Mouse (Mus musculus) midbrain, embryonic 15.5 days (tissue): ENCODE results near the gene Acvrl1. TPM values are rescaled to one million over a fixed set of nuclear protein-coding genes. Genes with fewer than 3 reads are reported as not detected.
"Not testable (repeated sequence)": the region's sequence is repeated elsewhere in the genome, so short reads cannot be mapped to it uniquely, and the experiment has no call there.

Experiments used
- ATAC-seq: fragments of 200-750 bp; cut with Nextera tagmentation; replicated peaks from 2 replicates; pipeline ENCODE4 v1.8.0; 2017; ENCODE audit warnings: moderate TSS enrichment
- H3K27ac ChIP-seq: fragments of 300-500 bp; sonication (generic); 2 replicates; pipeline ENCODE4 v1.5.1; 2015; ENCODE audit warnings: mild to moderate bottlenecking, inconsistent platforms
- H3K27me3 ChIP-seq: fragments of 300-500 bp; sonication (generic); replicated peaks from 2 replicates; pipeline ENCODE4 v1.6.1; 2015; ENCODE audit warnings: inconsistent platforms
- H3K36me3 ChIP-seq: fragments of 300-500 bp; sonication (generic); replicated peaks from 2 replicates; pipeline ENCODE4 v1.6.1; 2015; ENCODE audit warnings: inconsistent platforms
- H3K4me1 ChIP-seq: fragments of 300-500 bp; sonication (generic); 2 replicates; pipeline ENCODE4 v1.6.1; 2015; ENCODE audit warnings: inconsistent platforms
- H3K4me2 ChIP-seq: fragments of 300-500 bp; sonication (generic); 2 replicates; pipeline ENCODE4 v1.6.1; 2015; ENCODE audit warnings: inconsistent platforms, mild to moderate bottlenecking, moderate library complexity
- H3K4me3 ChIP-seq: fragments of 300-500 bp; sonication (generic); 2 replicates; pipeline ENCODE4 v1.5.1; 2015; ENCODE audit warnings: mild to moderate bottlenecking, inconsistent platforms
- H3K9ac ChIP-seq: fragments of 300-500 bp; sonication (generic); 2 replicates; pipeline ENCODE4 v1.6.1; 2015; ENCODE audit warnings: mild to moderate bottlenecking, inconsistent platforms
- H3K9me3 ChIP-seq: fragments of 300-500 bp; sonication (generic); 2 replicates; pipeline ENCODE4 v1.6.1; 2016; ENCODE audit warnings: inconsistent platforms
- WGBS: fragments of 180-500 bp; shearing (Covaris S2); methylation state at CpG from one replicate; pipeline ENCODE4 v1.1.7; 2015; ENCODE audit warnings: mixed read lengths; 5-methylcytosine and 5-hydroxymethylcytosine counted together
- polyA plus RNA-seq: library from polyadenylated mRNA; unstranded; fragments of >200 nt; fragmentation: Nextera tagmentation; extraction: Ambion mirVana; gene quantifications from 2 replicates; pipeline ENCODE4 v1.2.1, GENCODE M21; 2015

Gene Acvrl1
- polyA plus RNA-seq, 1 experiment from 2014 or later: 8.7 TPM

DNA sequence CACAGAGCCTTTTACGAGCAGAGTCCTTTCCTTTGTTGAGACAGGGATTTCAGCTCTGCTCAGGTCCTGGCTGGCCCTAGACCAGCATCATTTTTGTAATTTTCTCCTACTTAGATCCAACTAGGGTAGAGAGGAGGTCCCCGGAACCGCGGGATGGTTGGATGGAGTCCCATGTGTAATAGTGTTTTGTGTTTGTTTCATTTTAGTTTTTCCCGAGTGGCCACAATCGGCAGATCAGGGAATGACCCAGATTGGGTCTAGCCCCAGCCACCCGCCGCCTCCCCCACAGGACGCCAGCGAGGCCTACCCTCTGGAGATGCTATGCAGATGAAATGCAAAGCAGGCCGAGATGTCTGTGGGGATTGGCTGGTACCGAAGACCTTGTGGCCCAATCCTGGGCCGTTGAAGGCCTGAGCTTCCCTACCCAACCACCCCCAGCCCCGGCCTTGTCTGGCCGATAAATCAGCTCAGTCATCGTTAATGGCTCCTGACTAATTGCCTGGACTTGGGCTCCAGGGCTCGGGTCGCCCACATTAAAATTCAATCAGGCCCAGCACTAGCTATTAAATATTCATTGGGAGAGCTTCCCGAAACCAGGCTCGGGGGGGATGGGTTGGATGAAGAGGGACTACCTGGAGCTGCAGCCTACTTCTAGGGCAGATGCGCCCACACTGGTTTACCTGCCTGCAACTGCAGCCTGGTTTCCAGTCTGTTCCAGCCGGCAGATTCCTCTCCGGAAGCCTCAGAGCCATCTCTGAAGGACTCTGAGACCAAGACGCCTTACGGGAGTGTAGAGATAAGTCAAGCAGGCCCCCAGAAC, 35.3 kb upstream of the Acvrl1 start:
- Histone ChIP-seq H3K9me3 (no peaks in the 10 kb centered on the region), H3K4me3 (no peak overlapping the region), H3K4me2 (peak overlapping the region; percentile 34), H3K9ac (no peak overlapping the region), H3K27me3 (no peaks in the 10 kb centered on the region), H3K4me1 (peaks cover 27% of the 10 kb centered on the region), H3K36me3 (no peaks in the 10 kb centered on the region), H3K27ac (peak overlapping the region; percentile 63)
- 11% methylated on average over 25 of the region's 25 CpGs for WGBS
- peak; percentile 89 for ATAC-seq

DNA sequence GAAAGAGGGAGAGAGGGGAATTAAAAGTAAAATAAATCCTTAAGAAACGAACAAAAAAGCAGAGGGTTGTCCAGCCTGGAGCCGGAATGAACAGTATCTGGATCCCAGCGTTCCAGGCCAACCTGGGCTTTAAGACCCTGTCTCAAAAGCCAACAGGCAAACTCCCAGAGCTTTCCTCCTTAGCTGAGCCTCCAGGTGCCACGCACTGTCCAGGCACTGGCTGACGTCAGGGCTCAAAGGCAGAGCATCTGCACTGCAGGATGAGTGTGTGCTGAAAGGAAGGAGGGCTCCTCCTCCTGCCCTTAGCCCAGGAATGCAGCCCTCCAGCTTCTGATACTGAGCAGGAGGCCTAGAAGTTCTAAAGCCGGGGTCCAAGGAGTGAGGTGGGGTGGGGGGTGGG, 34.3 kb upstream of the Acvrl1 start:
- peaks cover 27% of the 10 kb centered on the region for H3K4me1 ChIP-seq

DNA sequence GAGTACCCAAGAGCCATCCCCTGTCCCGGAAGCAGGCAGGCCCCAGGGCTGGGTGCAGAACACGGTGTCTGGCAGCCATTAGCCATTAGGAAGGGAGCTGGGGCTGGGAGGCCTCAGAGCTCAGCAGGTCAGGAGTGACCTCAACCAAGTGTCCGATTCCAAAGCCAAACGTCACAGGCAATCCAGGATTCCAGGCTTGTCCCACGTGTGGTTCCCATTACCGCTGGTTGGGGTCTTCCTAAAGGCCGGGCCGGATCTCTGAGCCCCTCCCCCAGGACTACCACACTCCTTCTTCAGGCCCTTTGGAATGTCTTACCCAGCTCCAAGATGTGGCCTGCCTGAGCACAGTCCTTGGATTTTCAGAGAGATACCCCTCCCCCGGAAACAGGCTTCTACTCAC, 33.3 kb upstream of the Acvrl1 start:
- Histone ChIP-seq H3K4me3 (no peak overlapping the region), H3K9me3 (no peaks in the 10 kb centered on the region), H3K4me1 (peaks cover 27% of the 10 kb centered on the region), H3K27ac (no peak overlapping the region), H3K9ac (no peak overlapping the region), H3K36me3 (no peaks in the 10 kb centered on the region), H3K4me2 (no peak overlapping the region), H3K27me3 (no peaks in the 10 kb centered on the region)
- 72% methylated on average over 9 of the region's 9 CpGs for WGBS
- ATAC-seq: no peak

More for the DNA sequence above, 34.3 kb upstream of the Acvrl1 start:
- H3K36me3 ChIP-seq: no peaks in the 10 kb centered on the region
- no peak overlapping the region for H3K9ac ChIP-seq
- H3K4me2 ChIP-seq: no peak overlapping the region
- no peak overlapping the region for H3K4me3 ChIP-seq
- 36% methylated on average over 6 of the region's 6 CpGs for WGBS
- H3K9me3 ChIP-seq: no peaks in the 10 kb centered on the region
- ATAC-seq: no peak
- H3K27me3 ChIP-seq: no peaks in the 10 kb centered on the region
- no peak overlapping the region for H3K27ac ChIP-seq

DNA sequence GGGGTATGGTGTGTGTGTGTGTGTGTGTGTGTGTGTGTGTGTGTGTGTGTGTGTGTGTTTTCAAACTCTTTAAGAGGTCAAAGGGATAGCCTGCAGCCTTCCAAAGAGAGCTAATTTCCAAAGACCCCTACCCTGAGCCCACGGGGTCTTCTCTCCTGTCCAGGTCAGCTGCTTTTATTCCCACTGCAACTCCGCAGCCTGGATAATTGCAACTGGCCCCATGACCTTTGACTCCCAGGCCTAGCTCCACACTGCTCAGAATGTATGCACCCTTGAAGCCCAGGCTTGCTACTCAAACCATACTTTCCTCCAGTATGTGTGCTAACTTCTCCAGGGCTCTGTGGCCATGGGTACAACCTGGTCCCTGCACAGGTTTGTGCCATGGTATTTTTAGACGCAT, 32.9 kb upstream of the Acvrl1 start:
- no peak overlapping the region for H3K4me2 ChIP-seq
- H3K27me3 ChIP-seq: no peaks in the 10 kb centered on the region
- ATAC-seq: no peak
- H3K9me3 ChIP-seq: no peaks in the 10 kb centered on the region
- H3K4me1 ChIP-seq: peaks cover 27% of the 10 kb centered on the region
- no peak overlapping the region for H3K4me3 ChIP-seq
- no peak overlapping the region for H3K27ac ChIP-seq
- WGBS: 63% methylated on average over 3 of the region's 3 CpGs
- no peak overlapping the region for H3K9ac ChIP-seq
- no peaks in the 10 kb centered on the region for H3K36me3 ChIP-seq

DNA sequence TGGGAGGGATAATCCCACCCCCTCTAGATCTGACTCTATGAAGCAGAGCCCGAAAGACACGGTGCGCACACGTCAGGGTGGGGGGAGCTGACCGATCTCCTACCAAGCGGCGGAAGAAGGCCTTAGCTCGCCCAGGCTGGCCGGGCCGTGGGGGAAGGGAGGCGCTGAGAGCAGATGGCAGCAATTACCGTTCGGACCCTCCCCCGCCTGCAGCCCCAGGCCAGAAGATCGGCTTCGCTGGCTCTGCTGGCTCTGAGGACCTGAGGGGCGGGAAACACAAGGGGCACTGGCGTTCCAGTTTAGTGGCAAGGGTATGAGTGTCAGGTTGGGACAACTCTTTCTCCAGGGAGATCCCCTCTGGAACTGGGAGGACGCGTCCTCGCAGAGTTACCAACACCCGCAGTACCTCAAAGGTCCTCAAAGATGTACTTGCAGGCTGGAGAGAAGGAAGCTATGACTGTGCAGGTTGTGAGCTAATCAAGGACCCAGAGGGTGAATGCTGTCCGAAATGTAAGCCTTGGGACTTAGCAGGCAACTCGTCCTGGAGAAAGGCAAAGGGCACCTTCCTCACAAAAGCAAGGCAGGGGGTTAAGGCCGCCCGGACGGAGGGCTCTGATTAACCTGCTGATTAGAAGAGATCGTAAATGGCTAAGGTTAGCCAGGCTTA, 30.2 kb upstream of the Acvrl1 start:
- Histone ChIP-seq H3K27me3 (no peaks in the 10 kb centered on the region), H3K36me3 (no peaks in the 10 kb centered on the region), H3K4me3 (no peak overlapping the region), H3K27ac (no peak overlapping the region), H3K9ac (no peak overlapping the region), H3K9me3 (no peaks in the 10 kb centered on the region), H3K4me1 (peaks cover 19% of the 10 kb centered on the region), H3K4me2 (peak overlapping the region; percentile 25)
- ATAC-seq: 0 out of 2 replicates have a peak, but pooled peaks have one; percentile 31
- WGBS: 4% methylated on average over 27 of the region's 28 CpGs

DNA sequence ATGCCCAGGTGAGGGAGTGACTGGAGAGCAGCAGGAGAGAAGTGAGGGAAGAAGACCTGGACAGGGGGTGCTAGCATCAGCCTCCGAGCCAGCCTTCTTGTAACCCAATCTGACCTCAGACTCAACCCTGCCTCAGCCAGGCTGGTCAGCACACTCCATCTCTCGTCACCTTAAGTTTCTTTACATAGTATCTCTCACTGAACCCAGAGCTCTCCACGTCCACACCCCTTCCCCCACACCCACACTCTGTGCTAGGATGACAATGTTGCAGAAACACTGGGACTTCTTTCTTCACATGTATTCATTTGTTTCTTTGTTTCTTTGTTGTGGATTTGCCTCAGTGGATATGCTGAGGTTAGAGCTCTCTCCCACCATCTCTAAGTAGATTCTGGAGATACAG, 27.3 kb upstream of the Acvrl1 start:
- ATAC-seq: no peak

DNA sequence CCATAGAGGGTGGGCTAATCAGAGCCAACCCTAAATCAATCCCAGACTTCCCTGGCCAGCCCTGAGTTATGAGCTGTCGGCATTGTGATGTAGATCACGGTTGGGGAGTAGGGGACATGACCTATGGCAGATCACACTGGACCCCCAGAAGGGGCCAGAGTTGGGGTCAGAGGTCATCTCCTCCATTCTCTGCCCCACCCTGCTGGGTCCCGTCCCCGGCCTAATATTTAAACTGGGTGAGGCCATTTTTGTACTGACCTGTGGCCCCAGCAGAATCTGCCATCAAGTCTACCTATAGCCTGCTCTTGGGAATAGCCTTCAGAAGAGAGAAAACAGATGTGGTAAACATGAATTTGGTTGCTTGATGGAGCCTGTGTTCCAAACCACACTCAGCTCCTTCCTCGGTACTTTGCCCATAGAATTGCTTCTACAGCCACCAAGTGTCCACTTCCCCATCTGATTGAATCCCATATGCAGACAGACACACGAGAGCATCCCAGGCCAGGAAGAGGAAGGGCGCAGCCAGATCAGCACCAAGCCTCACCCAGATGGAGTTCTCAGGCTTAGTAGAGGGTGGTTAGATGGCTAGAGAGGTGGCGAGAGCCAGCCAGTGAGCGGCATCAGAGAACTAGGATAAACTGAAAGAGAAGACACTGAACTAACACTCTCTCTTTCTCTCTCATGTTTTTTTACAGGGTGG, 24.6 kb upstream of the Acvrl1 start:
- no peaks in the 10 kb centered on the region for H3K27me3 ChIP-seq
- no peak overlapping the region for H3K27ac ChIP-seq
- H3K9ac ChIP-seq: no peak overlapping the region
- no peak overlapping the region for H3K4me2 ChIP-seq
- no peaks in the 10 kb centered on the region for H3K4me1 ChIP-seq
- no peaks in the 10 kb centered on the region for H3K36me3 ChIP-seq
- H3K4me3 ChIP-seq: no peak overlapping the region
- no peak for ATAC-seq
- no peaks in the 10 kb centered on the region for H3K9me3 ChIP-seq
- WGBS: 88% methylated on average over 9 of the region's 9 CpGs

More for the DNA sequence above, 27.3 kb upstream of the Acvrl1 start:
- no peaks in the 10 kb centered on the region for H3K36me3 ChIP-seq
- no peaks in the 10 kb centered on the region for H3K9me3 ChIP-seq
- H3K27me3 ChIP-seq: no peaks in the 10 kb centered on the region
- no peak overlapping the region for H3K27ac ChIP-seq
- WGBS: 89% methylated on average over 3 of the region's 3 CpGs
- peaks cover 9% of the 10 kb centered on the region for H3K4me1 ChIP-seq
- H3K4me2 ChIP-seq: no peak overlapping the region
- H3K4me3 ChIP-seq: no peak overlapping the region
- H3K9ac ChIP-seq: no peak overlapping the region

DNA sequence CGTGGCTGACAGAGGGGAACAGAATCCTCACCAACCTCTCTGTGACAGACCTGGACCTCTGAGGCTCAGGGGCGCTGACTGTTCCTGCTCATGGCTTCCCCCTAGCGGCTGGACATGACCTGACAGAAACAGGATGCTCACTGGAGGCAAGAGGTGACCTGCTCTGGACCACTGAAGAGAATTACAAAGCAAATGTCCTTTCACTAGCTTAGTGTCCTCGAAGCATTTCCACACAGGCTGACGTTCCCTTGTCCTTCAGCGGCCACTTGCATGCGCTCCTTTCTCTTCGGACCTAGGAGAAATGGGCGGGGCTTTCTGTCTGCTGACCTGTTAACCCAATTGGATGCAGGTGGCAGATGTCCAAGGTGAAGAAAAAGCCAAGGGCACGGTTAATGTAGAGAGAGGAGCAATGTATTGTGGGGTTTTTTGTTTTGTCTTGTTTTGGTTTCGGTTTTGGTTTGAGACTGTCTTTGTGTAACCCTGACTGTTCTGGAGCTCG, 22.8 kb upstream of the Acvrl1 start:
- H3K4me2 ChIP-seq: no peak overlapping the region
- no peaks in the 10 kb centered on the region for H3K27me3 ChIP-seq
- H3K36me3 ChIP-seq: no peaks in the 10 kb centered on the region
- H3K9me3 ChIP-seq: no peaks in the 10 kb centered on the region
- no peak overlapping the region for H3K27ac ChIP-seq
- no peak overlapping the region for H3K9ac ChIP-seq
- no peak for ATAC-seq
- 21% methylated on average over 12 of the region's 12 CpGs for WGBS
- H3K4me1 ChIP-seq: no peaks in the 10 kb centered on the region
- no peak overlapping the region for H3K4me3 ChIP-seq

DNA sequence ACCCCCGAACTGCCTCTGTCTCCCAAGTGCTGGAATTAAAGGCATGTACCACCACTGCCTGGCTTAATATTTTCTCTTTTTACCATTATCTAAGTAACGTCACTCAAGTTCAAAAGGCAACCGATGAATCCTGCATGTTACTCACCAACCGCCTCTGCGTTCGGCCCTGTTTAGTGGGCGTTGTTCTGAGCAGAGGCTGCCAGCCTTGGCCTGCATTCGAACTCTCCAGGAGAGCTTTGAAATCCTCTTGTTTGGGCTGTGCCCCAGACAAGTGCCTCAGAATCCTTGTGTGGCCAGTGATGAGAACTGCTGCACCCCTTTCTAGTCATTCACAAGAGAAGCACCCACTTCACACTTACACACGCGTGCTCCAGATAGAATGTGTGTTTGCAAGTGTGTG, 22.3 kb upstream of the Acvrl1 start:
- no peaks in the 10 kb centered on the region for H3K27me3 ChIP-seq
- H3K36me3 ChIP-seq: no peaks in the 10 kb centered on the region
- H3K27ac ChIP-seq: no peak overlapping the region
- no peaks in the 10 kb centered on the region for H3K9me3 ChIP-seq
- 84% methylated on average over 10 of the region's 10 CpGs for WGBS
- H3K4me3 ChIP-seq: no peak overlapping the region
- no peak overlapping the region for H3K9ac ChIP-seq
- no peaks in the 10 kb centered on the region for H3K4me1 ChIP-seq
- ATAC-seq: no peak
- H3K4me2 ChIP-seq: no peak overlapping the region

DNA sequence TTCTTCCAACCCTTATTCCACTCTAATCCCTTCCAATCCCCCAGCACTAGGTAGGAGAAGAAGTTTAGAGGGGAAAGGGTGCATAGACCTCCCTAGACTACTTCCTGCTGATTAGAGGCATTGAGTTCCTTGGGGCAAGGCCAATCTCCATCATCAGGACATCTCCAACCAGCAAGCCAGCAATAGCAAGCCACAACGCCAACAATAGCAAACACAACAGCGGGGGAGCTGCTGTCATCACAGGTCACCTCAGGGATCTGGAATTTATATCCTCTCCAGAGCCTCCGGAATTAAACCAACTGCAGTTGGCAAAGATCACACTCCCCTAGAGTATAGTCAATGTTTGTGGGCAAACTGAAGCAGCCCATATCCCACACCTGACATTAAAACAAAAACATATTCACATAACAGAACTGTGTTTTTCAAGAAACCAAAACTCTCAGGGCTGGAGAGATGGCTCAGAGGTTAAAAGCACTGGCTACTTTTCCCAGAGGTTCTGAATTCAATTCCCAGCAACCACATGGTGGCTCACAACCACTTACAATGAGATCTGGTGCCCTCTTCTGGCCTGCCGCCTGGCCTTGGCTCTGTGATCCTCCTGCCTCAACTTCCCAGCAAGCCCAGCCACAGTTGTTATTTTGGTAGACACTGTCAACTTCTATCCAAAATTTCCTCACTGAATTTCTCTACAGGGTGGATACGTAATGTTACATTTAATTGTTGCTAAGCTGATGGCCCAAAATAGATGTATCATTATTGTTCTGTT, 20.2 kb upstream of the Acvrl1 start:
- Histone ChIP-seq H3K36me3 (no peaks in the 10 kb centered on the region), H3K27ac (no peak overlapping the region), H3K4me3 (no peak overlapping the region), H3K9ac (no peak overlapping the region), H3K4me2 (no peak overlapping the region), H3K4me1 (no peaks in the 10 kb centered on the region), H3K9me3 (no peaks in the 10 kb centered on the region), H3K27me3 (no peaks in the 10 kb centered on the region)
- WGBS: 85% methylated on average over 5 of the region's 5 CpGs
- ATAC-seq: no peak

DNA sequence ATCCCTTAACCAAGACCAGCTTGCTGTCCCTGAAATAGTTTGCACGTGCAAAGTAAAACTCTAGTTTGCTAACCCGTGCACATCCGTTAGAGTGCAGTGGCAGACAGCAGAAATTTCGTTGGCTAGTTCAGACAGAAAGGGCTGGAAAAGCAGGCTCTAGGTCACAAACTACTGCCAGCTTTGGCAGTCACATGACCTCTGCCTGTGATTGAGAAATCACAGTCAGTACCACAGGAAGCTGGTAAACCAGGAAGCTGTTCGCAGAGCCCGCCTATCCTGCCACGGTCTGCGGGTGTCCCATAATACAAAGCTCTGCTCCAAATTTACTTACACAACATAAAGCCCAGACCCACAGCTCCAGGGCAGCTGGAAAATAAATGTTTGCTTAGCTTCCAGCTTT, 15.1 kb upstream of the Acvrl1 start:
- ATAC-seq: no peak
- H3K4me2 ChIP-seq: no peak overlapping the region
- 73% methylated on average over 8 of the region's 8 CpGs for WGBS

DNA sequence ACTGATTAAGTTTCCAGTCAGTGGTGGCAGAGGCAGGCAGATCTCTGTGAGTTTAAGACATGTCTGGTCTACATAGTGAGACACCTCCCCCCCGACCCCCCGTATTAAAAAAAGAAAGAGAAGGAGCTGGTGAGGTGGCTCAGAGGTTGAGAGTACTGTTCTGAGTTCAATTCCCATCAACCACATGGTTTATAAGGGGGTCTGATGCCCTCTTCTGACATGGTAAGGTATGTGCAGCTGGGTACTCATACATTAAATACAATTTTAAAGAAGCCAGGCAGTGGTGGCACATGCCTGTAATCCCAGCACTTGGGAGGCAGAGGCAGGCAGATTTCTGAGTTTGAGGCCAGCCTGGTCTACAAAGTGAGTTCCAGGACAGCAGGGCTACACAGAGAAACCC, 14.5 kb upstream of the Acvrl1 start:
- ATAC-seq, H3K9ac ChIP-seq, H3K27ac ChIP-seq, H3K4me2 ChIP-seq, H3K9me3 ChIP-seq, H3K4me1 ChIP-seq, H3K27me3 ChIP-seq, H3K4me3 ChIP-seq, H3K36me3 ChIP-seq: not testable (repeated sequence)
- 93% methylated on average over 2 of the region's 2 CpGs for WGBS

More for the DNA sequence above, 15.1 kb upstream of the Acvrl1 start:
- H3K27ac ChIP-seq: no peak overlapping the region
- H3K36me3 ChIP-seq: no peaks in the 10 kb centered on the region
- no peaks in the 10 kb centered on the region for H3K4me1 ChIP-seq
- H3K9me3 ChIP-seq: no peaks in the 10 kb centered on the region
- H3K27me3 ChIP-seq: no peaks in the 10 kb centered on the region
- no peak overlapping the region for H3K9ac ChIP-seq
- H3K4me3 ChIP-seq: no peak overlapping the region
